Mouse (Mus musculus) heart, postnatal 0 days (tissue): ENCODE results near the gene Srsf2.
A peak's percentile ranks its signal among the peaks of the same experiment; 100 is the strongest.

Source experiments
- CTCF ChIP-seq: IDR thresholded peaks from 2 replicates; pipeline ENCODE4 v1.5.1; 2016; ENCODE audit warnings: antibody characterized with exemption, control low read depth, low read depth
- EP300 ChIP-seq: IDR thresholded peaks from 2 replicates; pipeline ENCODE4 v1.6.1; 2016; ENCODE audit warnings: antibody characterized with exemption, low read depth

- TF ChIP-seq CTCF (peak; percentile 97), EP300 (no peak)
These were observed 44.8 kb downstream of the Srsf2 start for GRCm38 (mm10) chr11:116807938-116808606.
